Mouse (Mus musculus) midbrain, embryonic 14.5 days (tissue): Measurements from ENCODE around the gene CT030661.1. TPM values are rescaled to one million over a fixed set of nuclear protein-coding genes. Genes with fewer than 3 reads are reported as not detected.

Experiments
- polyA plus RNA-seq: library from polyadenylated mRNA; unstranded; fragments of >200 nt; fragmentation: Nextera tagmentation; extraction: Ambion mirVana; gene quantifications from 2 replicates; pipeline ENCODE4 v1.2.1, GENCODE M21; 2014

CT030661.1 gene
- polyA plus RNA-seq, 1 experiment from 2014 or later, result 16.4 TPM

Other genes with a start within 250 kb of the CT030661.1 start
- gene Zfp947, start 148.6 kb downstream of the CT030661.1 start, polyA plus RNA-seq, result 2.5 and 2.9 TPM in 2 replicates
- 5.0 and 5.4 TPM in 2 replicates for gene Zfp994, start 89.2 kb downstream of the CT030661.1 start, polyA plus RNA-seq
- gene Zfp944, start 46.6 kb upstream of the CT030661.1 start, polyA plus RNA-seq, result 15.8 and 17.0 TPM in 2 replicates
- 10.8 and 11.6 TPM in 2 replicates for gene Zfp758, start 46.6 kb upstream of the CT030661.1 start, polyA plus RNA-seq
- gene Zfp946, start 109.4 kb upstream of the CT030661.1 start, polyA plus RNA-seq, result 30.7 and 41.9 TPM in 2 replicates